Mouse (Mus musculus) heart, adult 2 months (tissue): ENCODE measurements around the gene Fance.

Experiments used
- CTCF ChIP-seq: fragments of 200-600 bp; IDR thresholded peaks from 2 replicates; pipeline ENCODE4 v1.8.1; 2022; ENCODE audit warnings: antibody characterized with exemption, mild to moderate bottlenecking, moderate library complexity
- POLR2A ChIP-seq: fragments of 200-500 bp; IDR thresholded peaks from 2 replicates; pipeline ENCODE4 v1.6.1; 2011; ENCODE audit warnings: mild to moderate bottlenecking, low read depth, low read length, control low read depth; ENCODE audit not compliant: insufficient read depth

DNA sequence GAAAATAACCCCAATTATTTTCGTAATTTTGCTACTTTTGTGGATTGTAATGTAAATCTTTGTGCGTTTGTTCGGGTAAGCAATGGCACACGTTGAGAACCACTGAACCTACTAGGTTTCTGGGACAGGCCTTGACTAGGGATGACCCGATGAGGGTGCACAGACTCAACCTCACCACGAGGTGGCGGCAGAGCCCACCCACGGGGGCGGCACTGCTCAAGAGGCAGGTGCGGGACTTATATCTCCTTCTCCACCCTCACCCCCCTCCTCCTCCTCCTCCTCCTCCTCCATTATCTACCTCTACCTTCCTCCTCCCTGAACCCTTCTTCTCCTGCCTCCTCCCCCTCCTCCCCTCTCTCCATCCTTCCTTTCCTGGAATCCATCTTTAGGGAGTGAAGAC is 60.5 kb downstream of the Fance start:
- TF ChIP-seq POLR2A: no peak
- peak; percentile 74 for TF ChIP-seq CTCF
